Mouse (Mus musculus) G1E (cell line): ENCODE measurements around the gene Fbxo21. TPM values are rescaled to one million over a fixed set of nuclear protein-coding genes. Genes with fewer than 3 reads are reported as not detected.

Experiments used
- ATAC-seq: 2 replicates; pipeline ENCODE4 v1.8.0; 2016; ENCODE audit warnings: mild to moderate bottlenecking; ENCODE audit not compliant: insufficient number of reproducible peaks, poor library complexity, low FRiP score, severe bottlenecking; ENCODE audit errors: extremely low read depth
- DNase-seq: peaks from one replicate; pipeline ENCODE4 v3.0.0; 2012; ENCODE audit warnings: low spot score
- H3K27me3 ChIP-seq: 2 replicates; pipeline ENCODE4 v1.6.1; 2012; ENCODE audit warnings: mild to moderate bottlenecking, low read length, inconsistent platforms; ENCODE audit not compliant: insufficient read depth
- H3K36me3 ChIP-seq: replicated peaks from 2 replicates; pipeline ENCODE3; 2012; ENCODE audit warnings: mild to moderate bottlenecking, inconsistent platforms
- H3K4me1 ChIP-seq: 2 replicates; pipeline ENCODE4 v1.6.1; 2012; ENCODE audit warnings: low read depth, low read length, inconsistent platforms, mixed read lengths; ENCODE audit not compliant: insufficient read depth
- H3K4me3 ChIP-seq: 2 replicates; pipeline ENCODE4 v1.5.1; 2012; ENCODE audit warnings: low read depth, mild to moderate bottlenecking, inconsistent platforms, low read length, moderate library complexity, mixed read lengths
- H3K9me3 ChIP-seq: replicated peaks from 2 replicates; pipeline ENCODE4 v1.6.1; 2012; ENCODE audit warnings: inconsistent platforms
- CTCF ChIP-seq: IDR thresholded peaks from 2 replicates; pipeline ENCODE4 v1.5.1; 2012; ENCODE audit warnings: low read depth, low read length, inconsistent platforms, mixed read lengths
- GATA1 ChIP-seq: IDR thresholded peaks from 2 replicates; pipeline ENCODE4 v1.6.1; 2012; ENCODE audit warnings: borderline replicate concordance, low read length, inconsistent platforms, mixed read lengths
- GATA2 ChIP-seq: IDR thresholded peaks from 2 replicates; pipeline ENCODE4 v1.6.1; 2012; ENCODE audit warnings: low read depth, low read length, inconsistent platforms, borderline replicate concordance
- POLR2AphosphoS5 ChIP-seq: IDR thresholded peaks from 2 replicates; pipeline ENCODE4 v1.6.1; 2012; ENCODE audit warnings: low read depth, low read length, inconsistent platforms; ENCODE audit not compliant: insufficient replicate concordance
- TAL1 ChIP-seq: conservative IDR thresholded peaks from 2 replicates; pipeline ENCODE4 v1.6.1; 2012; ENCODE audit warnings: low read depth, low read length, inconsistent platforms, mixed read lengths
- polyA plus RNA-seq: library from polyadenylated mRNA; stranded (reverse); fragments of >175 nt; gene quantifications from 2 replicates; pipeline ENCODE4 v1.2.3, GENCODE M21; 2012
- total RNA-seq, 2 experiments: library from RNA; stranded (forward) in 1 of 2; stranded (reverse) in 1 of 2; fragments of 200-1000 nt in 1 of 2; fragments of >200 nt in 1 of 2; fragmentation: Nextera tagmentation in 1 of 2; gene quantifications; 2 replicates each; pipeline ENCODE4 v1.2.3; 2014 to 2017

Gene Fbxo21
- total and polyA plus RNA-seq, 3 experiments, result 7.5 to 10.5 (median 9.4) TPM

DNA sequence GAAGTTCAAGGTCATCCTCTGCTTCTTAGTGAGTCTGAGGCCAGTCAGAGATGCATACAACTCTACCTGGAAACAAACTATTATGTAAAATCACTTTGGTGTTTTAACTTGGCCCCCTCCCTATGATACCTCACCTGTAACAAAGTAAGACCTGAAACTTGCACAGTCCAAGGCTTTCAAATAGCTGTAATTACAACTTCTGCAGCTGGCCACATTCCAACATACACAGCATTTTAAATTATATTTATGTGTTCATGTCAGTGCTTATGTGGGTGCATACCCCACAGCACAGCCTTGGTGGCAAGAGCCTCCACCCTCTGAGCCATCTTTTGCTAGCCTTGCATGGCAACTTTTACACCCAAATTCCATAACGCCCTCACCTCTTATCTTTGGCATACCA lies 58.1 kb downstream of the Fbxo21 start:
- no peak for ATAC-seq
- H3K36me3 ChIP-seq, result no peaks in the 10 kb centered on the region
- no peak overlapping the region for H3K4me3 ChIP-seq
- no peaks in the 10 kb centered on the region for H3K4me1 ChIP-seq
- DNase-seq, result no peak
- H3K9me3 ChIP-seq, result peaks cover 51% of the 10 kb centered on the region
- no peaks in the 10 kb centered on the region for H3K27me3 ChIP-seq
- TF ChIP-seq POLR2AphosphoS5 (no peak), GATA1 (no peak), TAL1 (no peak), CTCF (no peak), GATA2 (no peak)

DNA sequence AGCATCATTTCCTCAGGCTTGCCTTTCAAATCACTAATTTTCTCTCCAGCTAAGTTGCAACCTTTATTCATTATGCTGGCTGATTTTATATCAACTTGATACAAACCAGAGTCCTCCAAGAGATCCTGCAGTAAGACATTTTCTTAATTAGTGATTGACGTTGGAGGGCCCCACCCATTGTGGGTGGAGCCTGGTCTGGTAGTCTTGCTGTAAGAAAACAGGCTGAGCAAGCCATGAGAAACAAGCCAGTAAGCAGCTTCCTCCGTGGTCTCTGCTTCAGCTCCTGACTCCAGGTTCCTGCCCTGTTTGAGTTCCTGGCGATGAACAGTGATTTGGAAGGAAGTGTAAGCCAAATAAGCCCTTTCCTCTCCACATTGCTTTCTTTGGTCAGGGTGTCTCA lies 59.3 kb downstream of the Fbxo21 start:
- Histone ChIP-seq H3K9me3 (peaks cover 40% of the 10 kb centered on the region), H3K36me3 (no peaks in the 10 kb centered on the region), H3K4me3 (no peak overlapping the region), H3K4me1 (no peaks in the 10 kb centered on the region), H3K27me3 (no peaks in the 10 kb centered on the region)
- no peak for ATAC-seq
- no peak for TF ChIP-seq CTCF
- no peak for TF ChIP-seq GATA2
- no peak for TF ChIP-seq POLR2AphosphoS5
- TF ChIP-seq TAL1, result no peak
- TF ChIP-seq GATA1, result no peak
- DNase-seq, result no peak

DNA sequence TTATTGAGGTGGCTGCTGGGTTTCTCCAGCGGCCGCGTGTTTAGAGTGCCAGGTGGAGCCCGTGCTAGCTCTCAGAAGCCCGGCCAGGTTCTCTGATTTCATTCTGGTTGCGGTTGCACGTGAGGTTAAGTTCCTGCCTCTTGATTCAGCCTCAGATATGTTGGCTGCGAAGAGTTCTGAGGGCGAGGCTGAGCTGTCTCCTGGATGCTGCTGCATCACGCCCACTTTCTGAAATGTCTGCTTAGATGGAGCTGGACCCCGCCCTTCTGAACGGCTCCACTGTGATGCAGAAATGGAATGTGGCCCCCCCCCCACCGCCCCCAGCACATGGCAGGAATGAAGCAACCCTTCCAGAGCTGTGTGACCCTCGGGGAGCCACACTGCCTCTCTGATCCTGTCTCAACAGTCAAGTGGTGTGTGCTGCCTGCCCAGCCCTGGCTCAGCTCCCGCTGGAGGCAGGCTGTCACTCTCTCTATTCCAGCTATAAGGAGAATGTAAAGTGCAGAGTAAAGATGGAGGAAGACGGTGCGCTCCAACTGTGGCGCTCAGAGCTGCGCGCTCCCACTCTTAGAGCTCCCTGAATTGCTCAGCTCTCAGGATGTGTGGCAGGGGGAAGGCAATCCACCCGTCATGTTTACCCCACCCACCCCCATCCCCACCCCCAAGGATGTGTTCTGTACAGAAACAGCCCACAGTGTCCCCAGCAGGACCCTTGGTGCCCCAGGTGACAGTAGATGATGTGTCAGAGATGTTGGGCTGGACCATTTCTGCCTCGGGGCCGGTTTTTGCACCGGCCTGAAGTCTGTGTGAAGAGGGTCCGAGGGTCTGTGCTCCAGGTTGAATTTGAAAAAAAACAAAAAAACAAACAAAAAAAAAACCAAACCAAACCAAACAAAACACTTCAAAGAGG lies 60.6 kb downstream of the Fbxo21 start:
- Histone ChIP-seq H3K4me1 (no peaks in the 10 kb centered on the region), H3K27me3 (no peaks in the 10 kb centered on the region), H3K4me3 (no peak overlapping the region), H3K36me3 (no peaks in the 10 kb centered on the region), H3K9me3 (peaks cover 37% of the 10 kb centered on the region)
- no peak for ATAC-seq
- DNase-seq, result no peak
- TF ChIP-seq POLR2AphosphoS5, result no peak
- no peak for TF ChIP-seq GATA1
- TF ChIP-seq TAL1, result no peak
- TF ChIP-seq CTCF, result no peak
- TF ChIP-seq GATA2, result no peak

DNA sequence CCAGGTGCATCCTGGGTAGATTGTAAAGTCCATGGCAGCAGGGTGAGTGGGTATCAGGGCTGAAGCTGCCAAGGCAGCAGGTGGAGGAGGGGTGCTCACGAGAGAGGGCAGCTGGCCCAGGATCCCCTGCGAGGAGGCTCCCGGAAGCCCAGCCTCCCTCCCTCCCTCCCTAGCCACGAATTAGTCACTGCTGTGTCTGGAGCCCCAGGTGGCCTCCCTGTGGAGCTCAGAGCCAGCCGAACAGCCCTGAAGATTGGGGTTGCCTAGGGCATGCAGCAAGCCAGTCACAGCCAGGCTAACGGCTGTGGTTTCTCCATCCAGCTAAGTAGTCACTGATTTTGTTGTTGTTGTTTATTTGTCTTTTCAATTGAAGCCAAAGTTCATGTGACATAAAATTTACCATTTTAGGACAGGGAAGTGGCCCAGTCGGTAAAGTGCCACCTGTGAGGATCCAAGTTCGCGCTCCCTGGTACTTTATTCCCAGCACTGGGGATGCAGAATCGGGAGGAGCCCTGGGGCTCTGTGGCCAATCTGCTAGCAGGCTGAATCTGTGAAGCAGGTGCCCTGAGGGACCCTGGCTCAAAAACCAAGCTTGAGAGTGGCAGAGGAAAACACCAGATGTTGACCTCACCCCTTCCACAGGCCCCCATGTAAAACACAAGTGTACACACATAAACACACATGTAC lies 61.4 kb downstream of the Fbxo21 start:
- DNase-seq (no peak), ATAC-seq (no peak)
- no peaks in the 10 kb centered on the region for H3K4me1 ChIP-seq
- H3K27me3 ChIP-seq, result no peaks in the 10 kb centered on the region
- no peaks in the 10 kb centered on the region for H3K36me3 ChIP-seq
- H3K9me3 ChIP-seq, result peaks cover 43% of the 10 kb centered on the region
- TF ChIP-seq TAL1 (no peak), CTCF (no peak), POLR2AphosphoS5 (no peak), GATA2 (no peak), GATA1 (no peak)
- no peak overlapping the region for H3K4me3 ChIP-seq

DNA sequence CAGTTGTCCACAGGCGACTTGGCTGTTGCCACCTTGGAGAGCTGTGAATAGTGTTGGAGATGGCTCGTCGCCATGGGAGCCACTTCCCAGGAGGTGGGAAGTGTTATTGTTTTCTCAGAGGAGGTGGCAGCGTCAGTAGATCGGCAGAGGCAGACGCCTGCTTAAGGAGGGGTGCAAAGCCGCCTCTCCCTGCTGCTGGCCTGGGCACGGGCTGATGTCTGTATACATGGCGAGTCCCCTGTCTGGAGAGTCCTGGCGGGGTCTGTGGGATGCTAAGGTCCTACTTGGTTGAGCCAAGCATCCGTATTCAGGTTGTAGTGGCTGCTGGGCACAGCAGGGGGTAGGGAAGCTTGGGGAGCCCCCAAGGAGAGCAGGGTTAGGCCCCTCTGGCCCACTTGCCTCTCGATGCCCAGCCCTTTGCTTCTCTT lies 62.7 kb downstream of the Fbxo21 start:
- H3K4me3 ChIP-seq, result no peak overlapping the region
- DNase-seq, result no peak
- no peaks in the 10 kb centered on the region for H3K36me3 ChIP-seq
- TF ChIP-seq GATA1 (no peak), GATA2 (no peak), TAL1 (no peak), CTCF (no peak)
- no peak for ATAC-seq
- H3K9me3 ChIP-seq, result peaks cover 37% of the 10 kb centered on the region
- H3K4me1 ChIP-seq, result no peaks in the 10 kb centered on the region
- H3K27me3 ChIP-seq, result no peaks in the 10 kb centered on the region

DNA sequence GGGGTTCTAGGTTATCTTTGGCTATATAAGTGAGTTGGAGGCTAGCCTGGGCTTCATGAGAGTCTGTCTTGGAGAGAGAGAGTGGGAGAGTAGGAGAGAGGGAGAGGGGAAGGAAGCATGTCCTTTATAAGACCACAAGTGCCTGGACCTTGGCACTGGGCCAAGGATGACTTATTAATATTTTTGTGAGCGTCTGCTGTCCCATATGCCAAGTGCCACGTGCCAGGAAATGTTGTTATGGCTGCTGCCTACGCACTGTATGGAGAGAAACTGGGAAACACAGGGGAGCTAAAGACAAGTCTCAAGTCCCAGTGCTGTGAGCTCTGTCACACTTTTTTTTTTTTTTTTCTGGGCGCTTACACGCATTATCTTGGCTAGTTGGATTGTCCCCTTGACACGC lies 66.1 kb downstream of the Fbxo21 start:
- no peaks in the 10 kb centered on the region for H3K36me3 ChIP-seq
- H3K9me3 ChIP-seq, result peaks cover 34% of the 10 kb centered on the region
- no peak for TF ChIP-seq GATA2
- TF ChIP-seq POLR2AphosphoS5, result no peak
- no peak for TF ChIP-seq TAL1
- no peak for TF ChIP-seq GATA1
- no peak for TF ChIP-seq CTCF
- no peaks in the 10 kb centered on the region for H3K27me3 ChIP-seq
- DNase-seq, result no peak
- no peak for ATAC-seq
- no peak overlapping the region for H3K4me3 ChIP-seq
- H3K4me1 ChIP-seq, result no peaks in the 10 kb centered on the region
